Mouse (Mus musculus) heart, embryonic 16.5 days (tissue): Measurements from ENCODE around the gene Rho. TPM values are rescaled to one million over a fixed set of nuclear protein-coding genes. Genes with fewer than 3 reads are reported as not detected.

ENCODE experiments used
- ATAC-seq: fragments of 200-750 bp; cut with Nextera tagmentation; replicated peaks from 2 replicates; pipeline ENCODE4 v1.8.0; 2017; ENCODE audit warnings: moderate number of reproducible peaks; ENCODE audit not compliant: insufficient read depth, low FRiP score; ENCODE audit errors: extremely low read depth
- H3K27ac ChIP-seq: fragments of 300-500 bp; sonication (generic); 2 replicates; pipeline ENCODE4 v1.5.1; 2014; ENCODE audit warnings: mild to moderate bottlenecking, low read length, control low read depth, moderate library complexity
- H3K27me3 ChIP-seq: fragments of 300-500 bp; sonication (generic); 2 replicates; pipeline ENCODE4 v1.6.1; 2014; ENCODE audit warnings: low read length, mixed read lengths; ENCODE audit not compliant: control insufficient read depth, insufficient read depth
- H3K36me3 ChIP-seq: fragments of 300-500 bp; sonication (generic); 2 replicates; pipeline ENCODE4 v1.6.1; 2014; ENCODE audit not compliant: control insufficient read depth, insufficient read depth
- H3K4me1 ChIP-seq: fragments of 300-500 bp; sonication (generic); 2 replicates; pipeline ENCODE4 v1.6.1; 2014; ENCODE audit warnings: low read length, mixed read lengths; ENCODE audit not compliant: control insufficient read depth, insufficient read depth
- H3K4me2 ChIP-seq: fragments of 300-500 bp; sonication (generic); 2 replicates; pipeline ENCODE4 v1.6.1; 2014; ENCODE audit warnings: low read depth, mild to moderate bottlenecking, control low read depth, low read length
- H3K4me3 ChIP-seq: fragments of 300-500 bp; sonication (generic); 2 replicates; pipeline ENCODE4 v1.5.1; 2014; ENCODE audit warnings: mild to moderate bottlenecking, control low read depth, low read length
- H3K9ac ChIP-seq: fragments of 300-500 bp; sonication (generic); 2 replicates; pipeline ENCODE4 v1.6.1; 2014; ENCODE audit warnings: low read length, control low read depth
- H3K9me3 ChIP-seq: fragments of 300-500 bp; sonication (generic); replicated peaks from 2 replicates; pipeline ENCODE4 v1.6.1; 2016; ENCODE audit warnings: low read length; ENCODE audit not compliant: control insufficient read depth
- WGBS: fragments of 180-500 bp; shearing (Covaris S2); extraction: QIAGEN DNeasy Blood & Tissue Kit; methylation state at CpG from one replicate; pipeline ENCODE4 v1.1.7; 2014; 5-methylcytosine and 5-hydroxymethylcytosine counted together
- polyA plus RNA-seq: library from polyadenylated mRNA; unstranded; fragments of >200 nt; fragmentation: Nextera tagmentation; extraction: Ambion mirVana; gene quantifications from 2 replicates; pipeline ENCODE4 v1.2.1, GENCODE M21; 2015

Rho gene
- polyA plus RNA-seq, 1 experiment from 2014 or later: not detected

- no peak overlapping the region for H3K4me3 ChIP-seq
- peak overlapping the region; percentile 54 for H3K27ac ChIP-seq
- 81% methylated on average over 3 of the region's 3 CpGs for whole genome bisulfite sequencing
- H3K27me3 ChIP-seq: no peaks in the 10 kb centered on the region
- no peak overlapping the region for H3K9ac ChIP-seq
- no peaks in the 10 kb centered on the region for H3K9me3 ChIP-seq
- H3K4me1 ChIP-seq: peaks cover 44% of the 10 kb centered on the region
- H3K36me3 ChIP-seq: peaks cover 10% of the 10 kb centered on the region
- ATAC-seq: no peak
- H3K4me2 ChIP-seq: no peak overlapping the region
These were observed 22.5 kb upstream of the Rho start for GRCm38 (mm10) chr6:115909052-115909451.

GRCm38 (mm10) chr6:115909940-115910339, 21.6 kb upstream of the Rho start:
- ATAC-seq: peak; percentile 79
- no peak overlapping the region for H3K4me3 ChIP-seq
- no peaks in the 10 kb centered on the region for H3K27me3 ChIP-seq
- no peaks in the 10 kb centered on the region for H3K9me3 ChIP-seq
- peak overlapping the region; percentile 68 for H3K27ac ChIP-seq
- peaks cover 10% of the 10 kb centered on the region for H3K36me3 ChIP-seq
- WGBS: 45% methylated on average over 8 of the region's 8 CpGs
- H3K4me2 ChIP-seq: no peak overlapping the region
- peaks cover 51% of the 10 kb centered on the region for H3K4me1 ChIP-seq
- H3K9ac ChIP-seq: no peak overlapping the region

- Histone ChIP-seq H3K4me1 (peaks cover 65% of the 10 kb centered on the region), H3K4me3 (no peak overlapping the region), H3K27ac (peak overlapping the region; percentile 21), H3K9ac (no peak overlapping the region), H3K9me3 (no peaks in the 10 kb centered on the region), H3K27me3 (no peaks in the 10 kb centered on the region), H3K36me3 (peaks cover 7% of the 10 kb centered on the region; the same call in 1 of the 2 replicates), H3K4me2 (no peak overlapping the region)
- no peak for ATAC-seq
- WGBS: 66% methylated on average over 6 of the region's 6 CpGs
These were observed 19.8 kb upstream of the Rho start for GRCm38 (mm10) chr6:115911763-115912162.

GRCm38 (mm10) chr6:115913482-115913881, 18.1 kb upstream of the Rho start:
- H3K27ac ChIP-seq: no peak overlapping the region
- H3K9ac ChIP-seq: no peak overlapping the region
- 87% methylated on average over 10 of the region's 10 CpGs for WGBS
- no peaks in the 10 kb centered on the region for H3K9me3 ChIP-seq
- H3K4me2 ChIP-seq: no peak overlapping the region
- no peak overlapping the region for H3K4me3 ChIP-seq
- H3K36me3 ChIP-seq: no peaks in the 10 kb centered on the region
- peaks cover 61% of the 10 kb centered on the region for H3K4me1 ChIP-seq
- ATAC-seq: no peak
- H3K27me3 ChIP-seq: no peaks in the 10 kb centered on the region

GRCm38 (mm10) chr6:115914511-115915202, 16.9 kb upstream of the Rho start:
- Histone ChIP-seq H3K36me3 (no peaks in the 10 kb centered on the region), H3K4me3 (no peak overlapping the region)

GRCm38 (mm10) chr6:115915601-115916445, 15.7 kb upstream of the Rho start:
- Histone ChIP-seq H3K9ac (peak overlapping the region; percentile 52), H3K27ac (peak overlapping the region; percentile 87), H3K4me2 (peak overlapping the region; percentile 39), H3K4me1 (peaks cover 52% of the 10 kb centered on the region), H3K4me3 (no peak overlapping the region), H3K9me3 (no peaks in the 10 kb centered on the region), H3K27me3 (no peaks in the 10 kb centered on the region), H3K36me3 (no peaks in the 10 kb centered on the region)
- WGBS: 23% methylated on average over 17 of the region's 17 CpGs
- peak; percentile 49 for ATAC-seq

More at GRCm38 (mm10) chr6:115914511-115915202, 16.9 kb upstream of the Rho start:
- no peaks in the 10 kb centered on the region for H3K27me3 ChIP-seq
- H3K4me2 ChIP-seq: no peak overlapping the region
- no peaks in the 10 kb centered on the region for H3K9me3 ChIP-seq
- H3K4me1 ChIP-seq: peaks cover 53% of the 10 kb centered on the region
- no peak for ATAC-seq
- WGBS: 75% methylated on average over 15 of the region's 15 CpGs
- no peak overlapping the region for H3K9ac ChIP-seq
- H3K27ac ChIP-seq: peak overlapping the region; percentile 87

GRCm38 (mm10) chr6:115916611-115917010, 14.9 kb upstream of the Rho start:
- peaks cover 44% of the 10 kb centered on the region for H3K4me1 ChIP-seq
- no peaks in the 10 kb centered on the region for H3K27me3 ChIP-seq
- no peak overlapping the region for H3K4me3 ChIP-seq
- no peak overlapping the region for H3K4me2 ChIP-seq
- H3K9ac ChIP-seq: no peak overlapping the region
- H3K9me3 ChIP-seq: no peaks in the 10 kb centered on the region
- 54% methylated on average over 5 of the region's 5 CpGs for WGBS
- no peak overlapping the region for H3K27ac ChIP-seq
- ATAC-seq: 0 out of 2 replicates have a peak, but pooled peaks have one; percentile 7
- no peaks in the 10 kb centered on the region for H3K36me3 ChIP-seq

- H3K9ac ChIP-seq: no peak overlapping the region
These were observed 12.9 kb upstream of the Rho start for GRCm38 (mm10) chr6:115918615-115919014.

GRCm38 (mm10) chr6:115919876-115920275, 11.7 kb upstream of the Rho start:
- 75% methylated on average over 5 of the region's 5 CpGs for WGBS
- Histone ChIP-seq H3K27me3 (no peaks in the 10 kb centered on the region), H3K27ac (no peak overlapping the region), H3K36me3 (no peaks in the 10 kb centered on the region), H3K4me1 (peaks cover 39% of the 10 kb centered on the region), H3K4me2 (no peak overlapping the region), H3K9me3 (no peaks in the 10 kb centered on the region), H3K9ac (no peak overlapping the region; the same call in 1 of the 2 replicates), H3K4me3 (no peak overlapping the region)
- ATAC-seq: no peak

More at GRCm38 (mm10) chr6:115918615-115919014, 12.9 kb upstream of the Rho start:
- H3K4me3 ChIP-seq: no peak overlapping the region
- H3K4me2 ChIP-seq: no peak overlapping the region
- H3K4me1 ChIP-seq: peaks cover 35% of the 10 kb centered on the region
- H3K9me3 ChIP-seq: no peaks in the 10 kb centered on the region
- no peaks in the 10 kb centered on the region for H3K27me3 ChIP-seq
- H3K36me3 ChIP-seq: no peaks in the 10 kb centered on the region
- WGBS: 93% methylated on average over 1 of the region's 1 CpGs
- no peak overlapping the region for H3K27ac ChIP-seq
- no peak for ATAC-seq
